Mouse (Mus musculus): ENCODE data around the gene Npdc1.

Npdc1 gene

GRCm38 (mm10) chr2:25399051-25399450 is at the start of gene Npdc1:
TSS of gene Npdc1 (plus strand) at chr2:25399351.
- no peak for DNase-seq (ENCODE audit: inconsistent ontology term)

GRCm38 (mm10) chr2:25349499-25349898 is 49.7 kb upstream of the Npdc1 start:
- DNase-seq (ENCODE audit: inconsistent ontology term) = no peak

GRCm38 (mm10) chr2:25350701-25351100 is 48.5 kb upstream of the Npdc1 start:
- no peak for DNase-seq (ENCODE audit: inconsistent ontology term)

GRCm38 (mm10) chr2:25354211-25354610 is 44.9 kb upstream of the Npdc1 start:
- DNase-seq (ENCODE audit: inconsistent ontology term) = no peak

GRCm38 (mm10) chr2:25355419-25356066 is 43.6 kb upstream of the Npdc1 start:
- DNase-seq (ENCODE audit: inconsistent ontology term) = no peak

GRCm38 (mm10) chr2:25356208-25357079 is 42.7 kb upstream of the Npdc1 start, which contains the start of gene Dpp7:
TSS of gene Dpp7 (minus strand) at chr2:25356359.
- peak; percentile 81 for DNase-seq (ENCODE audit: inconsistent ontology term)

GRCm38 (mm10) chr2:25359848-25360247 is 39.3 kb upstream of the Npdc1 start:
- no peak for DNase-seq (ENCODE audit: inconsistent ontology term)

GRCm38 (mm10) chr2:25363478-25364178 is 35.5 kb upstream of the Npdc1 start:
- peak; percentile 57 for DNase-seq (ENCODE audit: inconsistent ontology term)

GRCm38 (mm10) chr2:25364313-25364712 is 34.8 kb upstream of the Npdc1 start:
- DNase-seq (ENCODE audit: inconsistent ontology term) = no peak

- DNase-seq (ENCODE audit: inconsistent ontology term) = no peak
Measured at GRCm38 (mm10) chr2:25364761-25365090, 34.4 kb upstream of the Npdc1 start.

GRCm38 (mm10) chr2:25365091-25365761 is 33.9 kb upstream of the Npdc1 start, which contains the start of gene Uap1l1:
TSS of gene Uap1l1 (minus strand) at chr2:25365682.
- DNase-seq (ENCODE audit: inconsistent ontology term) = peak; percentile 88

GRCm38 (mm10) chr2:25369996-25370395 is 29.2 kb upstream of the Npdc1 start:
- DNase-seq (ENCODE audit: inconsistent ontology term) = no peak

- DNase-seq (ENCODE audit: inconsistent ontology term) = peak; percentile 93
Measured at GRCm38 (mm10) chr2:25371764-25372643, 27.1 kb upstream of the Npdc1 start, which contains the start of gene Sapcd2. TSS of gene Sapcd2 (plus strand) at chr2:25372321.

- DNase-seq (ENCODE audit: inconsistent ontology term) = no peak
Measured at GRCm38 (mm10) chr2:25372644-25373391, 26.3 kb upstream of the Npdc1 start.

- DNase-seq (ENCODE audit: inconsistent ontology term) = no peak
Measured at GRCm38 (mm10) chr2:25373431-25373830, 25.7 kb upstream of the Npdc1 start.

GRCm38 (mm10) chr2:25376589-25376988 is 22.6 kb upstream of the Npdc1 start:
- peak; percentile 51 for DNase-seq (ENCODE audit: inconsistent ontology term)

- DNase-seq (ENCODE audit: inconsistent ontology term) = no peak
Measured at GRCm38 (mm10) chr2:25384492-25384891, 14.7 kb upstream of the Npdc1 start.

GRCm38 (mm10) chr2:25391266-25391665 is 7.9 kb upstream of the Npdc1 start:
- DNase-seq (ENCODE audit: inconsistent ontology term) = no peak

- peak; percentile 96 for DNase-seq (ENCODE audit: inconsistent ontology term)
Measured at GRCm38 (mm10) chr2:25394281-25395221, 4.6 kb upstream of the Npdc1 start.
